Mouse (Mus musculus) C3H10T1/2 (cell line): Measurements from ENCODE around the gene Olfr1328. TPM values are rescaled to one million over a fixed set of nuclear protein-coding genes. Genes with fewer than 3 reads are reported as not detected.

Experiments
- polyA plus RNA-seq, 2 experiments: library from polyadenylated mRNA; unstranded; fragments of >200 nt; fragmentation: generic; extraction: Trizol; gene quantifications; one replicate each; pipeline ENCODE4 v1.2.1; 2012; ENCODE audit warnings: missing spikeins in 2 of 2

The Olfr1328 gene
- not detected for polyA plus RNA-seq

GRCm38 (mm10) chr4:118938512-118938911, at the start of gene Olfr1328:
Gene Olfr1328 (minus strand): TSS chr4:118938612.

GRCm38 (mm10) chr4:118961141-118961628, 22.8 kb upstream of the Olfr1328 start, which contains the start of gene Lao1:
Gene Lao1 (plus strand): TSS chr4:118961578.

GRCm38 (mm10) chr4:118917365-118917764, 21.0 kb downstream of the Olfr1328 start, which contains the start of gene Olfr1329:
Gene Olfr1329 (minus strand): TSS chr4:118917465.

GRCm38 (mm10) chr4:118888297-118888696, 50.1 kb downstream of the Olfr1328 start, which contains the start of gene Olfr1330:
Gene Olfr1330 (plus strand): TSS chr4:118888597.

Other genes starting within 250 kb of the Olfr1328 start
- not detected for gene Olfr1342, start 245.9 kb downstream of the Olfr1328 start, polyA plus RNA-seq
- not detected for gene Olfr1341, start 235.1 kb downstream of the Olfr1328 start, polyA plus RNA-seq
- not detected for gene Olfr1340, start 218.5 kb downstream of the Olfr1328 start, polyA plus RNA-seq
- not detected for gene Olfr1339, start 206.4 kb downstream of the Olfr1328 start, polyA plus RNA-seq
- gene Olfr1338, start 179.9 kb downstream of the Olfr1328 start, polyA plus RNA-seq = not detected
- gene Olfr1337, start 156.0 kb downstream of the Olfr1328 start, polyA plus RNA-seq = not detected
- gene Olfr1335, start 128.7 kb downstream of the Olfr1328 start, polyA plus RNA-seq = not detected
- gene Olfr1333, start 102.3 kb downstream of the Olfr1328 start, polyA plus RNA-seq = not detected
- gene Olfr1331, start 74.0 kb downstream of the Olfr1328 start, polyA plus RNA-seq = not detected
- under 1 TPM in 1 of 2 experiments, not detected in 1; 0.01 TPM for gene Olfr1330, start 50.0 kb downstream of the Olfr1328 start, polyA plus RNA-seq
- gene Olfr1329, start 21.1 kb downstream of the Olfr1328 start, polyA plus RNA-seq = not detected
- not detected for gene Lao1, start 23.0 kb upstream of the Olfr1328 start, polyA plus RNA-seq
- 10 to 100 TPM; 20.9 to 23.8 TPM for gene Slc2a1, start 170.1 kb upstream of the Olfr1328 start, polyA plus RNA-seq
- gene Zfp691, start 235.6 kb upstream of the Olfr1328 start, polyA plus RNA-seq = 1 to 10 TPM; 1.1 to 6.2 TPM